Mouse (Mus musculus): ENCODE measurements around the gene Klhl25. TPM values are rescaled to one million over a fixed set of nuclear protein-coding genes. Genes with fewer than 3 reads are reported as not detected.
"Not testable (repeated sequence)": the region's sequence is repeated elsewhere in the genome, so short reads cannot be mapped to it uniquely, and the experiment has no call there.

Gene Klhl25
- total and polyA plus RNA-seq, 3 experiments: 11.0 to 14.2 (median 12.9) TPM

- TF ChIP-seq NELFE (IDR thresholded peaks at IDR 0.05; ENCODE audit: low read depth, low read length): no peak
- TF ChIP-seq POLR2AphosphoS2 (IDR thresholded peaks at IDR 0.05; ENCODE audit: low read depth, low read length): no peak
- no peak for TF ChIP-seq ZMIZ1 (IDR thresholded peaks at IDR 0.05; ENCODE audit: low read depth, low read length)
- no peak for TF ChIP-seq ETS1 (conservative IDR thresholded peaks at IDR 0.05; ENCODE audit: low read depth, low read length)
- no peak for TF ChIP-seq ZNF384 (IDR thresholded peaks at IDR 0.05; ENCODE audit: low read depth, low read length)
- no peak for TF ChIP-seq CHD2 (IDR thresholded peaks at IDR 0.05; ENCODE audit: low read length)
- TF ChIP-seq CTCF (conservative IDR thresholded peaks at IDR 0.05 in 1 of 2, IDR thresholded peaks at IDR 0.05 in 1 of 2; ENCODE audit: low read depth in 2 of 2, low read length in 2 of 2): peak in 1 of 2 experiments; percentile 53; a peak in 2 of 4 replicates
- TF ChIP-seq SMC3 (IDR thresholded peaks at IDR 0.05; ENCODE audit: low read depth, low read length): peak; percentile 33
- H3K4me2 ChIP-seq (ENCODE audit: insufficient read depth, low read depth, poor library complexity, severe bottlenecking): no peak overlapping the region
- H3K27ac ChIP-seq (ENCODE audit: insufficient read depth, low read depth): no peak overlapping the region
- H3K4me3 ChIP-seq (replicated peaks in 1 of 3; ENCODE audit: low read depth in 2 of 3, low read length in 2 of 3, poor library complexity in 1 of 3): no peak overlapping the region
- no peak overlapping the region for H3K9ac ChIP-seq (ENCODE audit: insufficient read depth, low read depth)
- H3K36me3 ChIP-seq (replicated peaks in 1 of 2; ENCODE audit: control insufficient read depth in 1 of 2, insufficient read depth in 1 of 2, low read length in 1 of 2): peaks cover 30 to 68% of the 10 kb centered on the region in 2 experiments
- no peaks in the 10 kb centered on the region for H3K79me2 ChIP-seq (replicated peaks; ENCODE audit: control insufficient read depth, extremely low read depth, insufficient read depth, poor library complexity, severe bottlenecking)
- in situ Hi-C loops (cut with MboI; ENCODE audit: low pct_ligation_motif_present, low pct_unique_long_range_greater_than_20kb, low sequenced_read_pairs): loop anchor here (10.0 kb wide), 1 partner anchor 128 kb away; no protein-coding TSS in a partner anchor
- H3K9me3 ChIP-seq (replicated peaks; ENCODE audit: low read length): no peaks in the 10 kb centered on the region
- peak; percentile 10 for DNase-seq (ENCODE audit: extremely low read depth)
- H3K4me1 ChIP-seq (ENCODE audit: control insufficient read depth in 1 of 2, insufficient read depth in 2 of 2): no peaks in the 10 kb centered on the region
- no peaks in the 10 kb centered on the region for H3K27me3 ChIP-seq (replicated peaks)
- dilution Hi-C loops (cut with MboI; ENCODE audit: extremely low pct_ligation_motif_present, extremely low pct_unique_long_range_greater_than_20kb, low sequenced_read_pairs): no loop called here
These were observed 25.1 kb downstream of the Klhl25 start for GRCm38 (mm10) chr7:75873216-75873615.

- H3K27ac ChIP-seq (ENCODE audit: insufficient read depth, low read depth): no peak overlapping the region
- dilution Hi-C loops (cut with MboI; ENCODE audit: extremely low pct_ligation_motif_present, extremely low pct_unique_long_range_greater_than_20kb, low sequenced_read_pairs): no loop called here
- in situ Hi-C loops (cut with MboI; ENCODE audit: low pct_ligation_motif_present, low pct_unique_long_range_greater_than_20kb, low sequenced_read_pairs): loop anchor here (10.0 kb wide), 1 partner anchor 129 kb away; no protein-coding TSS in a partner anchor
- DNase-seq (ENCODE audit: extremely low read depth): no peak
- no peaks in the 10 kb centered on the region for H3K4me1 ChIP-seq (ENCODE audit: control insufficient read depth in 1 of 2, insufficient read depth in 2 of 2)
- no peaks in the 10 kb centered on the region for H3K79me2 ChIP-seq (replicated peaks; ENCODE audit: control insufficient read depth, extremely low read depth, insufficient read depth, poor library complexity, severe bottlenecking)
- H3K9me3 ChIP-seq (replicated peaks; ENCODE audit: low read length): no peaks in the 10 kb centered on the region
- H3K36me3 ChIP-seq (replicated peaks in 1 of 2; ENCODE audit: control insufficient read depth in 1 of 2, insufficient read depth in 1 of 2, low read length in 1 of 2): peaks cover 24 to 62% of the 10 kb centered on the region in 2 experiments
- H3K4me2 ChIP-seq (ENCODE audit: insufficient read depth, low read depth, poor library complexity, severe bottlenecking): no peak overlapping the region
- TF ChIP-seq TCF12 (IDR thresholded peaks at IDR 0.05; ENCODE audit: low read depth, low read length): no peak
- no peak for TF ChIP-seq RCOR1 (conservative IDR thresholded peaks at IDR 0.05; ENCODE audit: low read depth, low read length)
- TF ChIP-seq UBTF (IDR thresholded peaks at IDR 0.05; ENCODE audit: low read depth, low read length): no peak
- TF ChIP-seq ELF1 (IDR thresholded peaks at IDR 0.05; ENCODE audit: low read depth, low read length): no peak
- TF ChIP-seq TBP (conservative IDR thresholded peaks at IDR 0.05; ENCODE audit: low read depth, low read length): no peak
- TF ChIP-seq POLR2A (IDR thresholded peaks at IDR 0.05; ENCODE audit: low read depth, low read length): no peak
- no peak for TF ChIP-seq NELFE (IDR thresholded peaks at IDR 0.05; ENCODE audit: low read depth, low read length)
- no peak for TF ChIP-seq CTCF (conservative IDR thresholded peaks at IDR 0.05 in 1 of 2, IDR thresholded peaks at IDR 0.05 in 1 of 2; ENCODE audit: low read depth in 2 of 2, low read length in 2 of 2)
- no peak for TF ChIP-seq JUN (IDR thresholded peaks at IDR 0.05; ENCODE audit: insufficient read depth, low read depth, low read length)
- TF ChIP-seq BHLHE40 (IDR thresholded peaks at IDR 0.05; ENCODE audit: low read depth, low read length): no peak
- TF ChIP-seq MXI1 (IDR thresholded peaks at IDR 0.05; ENCODE audit: low read depth, low read length): no peak
- no peak for TF ChIP-seq MEF2A (IDR thresholded peaks at IDR 0.05; ENCODE audit: borderline replicate concordance, low read depth, low read length)
- TF ChIP-seq CHD2 (IDR thresholded peaks at IDR 0.05; ENCODE audit: low read length): no peak
- TF ChIP-seq E2F4 (IDR thresholded peaks at IDR 0.05; ENCODE audit: insufficient replicate concordance, low read depth, low read length): no peak
- no peak for TF ChIP-seq GABPA (IDR thresholded peaks at IDR 0.05; ENCODE audit: insufficient replicate concordance, low read depth, low read length)
- TF ChIP-seq ZNF384 (IDR thresholded peaks at IDR 0.05; ENCODE audit: low read depth, low read length): no peak
- no peak for TF ChIP-seq MAX (IDR thresholded peaks at IDR 0.05; ENCODE audit: low read length)
- no peaks in the 10 kb centered on the region for H3K27me3 ChIP-seq (replicated peaks)
- H3K4me3 ChIP-seq (replicated peaks in 1 of 3; ENCODE audit: low read depth in 2 of 3, low read length in 2 of 3, poor library complexity in 1 of 3): no peak overlapping the region
- no peak overlapping the region for H3K9ac ChIP-seq (ENCODE audit: insufficient read depth, low read depth)
These were observed 25.6 kb downstream of the Klhl25 start for GRCm38 (mm10) chr7:75873746-75874145.

GRCm38 (mm10) chr7:75879436-75879835 lies 31.3 kb downstream of the Klhl25 start:
- H3K27me3 ChIP-seq (replicated peaks); DNase-seq (ENCODE audit: extremely low read depth); dilution Hi-C loops (cut with MboI; ENCODE audit: extremely low pct_ligation_motif_present, extremely low pct_unique_long_range_greater_than_20kb, low sequenced_read_pairs); H3K27ac ChIP-seq (ENCODE audit: insufficient read depth, low read depth); H3K4me1 ChIP-seq (ENCODE audit: control insufficient read depth in 1 of 2, insufficient read depth in 2 of 2); H3K36me3 ChIP-seq (replicated peaks in 1 of 2; ENCODE audit: control insufficient read depth in 1 of 2, insufficient read depth in 1 of 2, low read length in 1 of 2); H3K4me3 ChIP-seq (replicated peaks in 1 of 3; ENCODE audit: low read depth in 2 of 3, low read length in 2 of 3, poor library complexity in 1 of 3); H3K9me3 ChIP-seq (replicated peaks; ENCODE audit: low read length); H3K79me2 ChIP-seq (replicated peaks; ENCODE audit: control insufficient read depth, extremely low read depth, insufficient read depth, poor library complexity, severe bottlenecking); H3K4me2 ChIP-seq (ENCODE audit: insufficient read depth, low read depth, poor library complexity, severe bottlenecking); H3K9ac ChIP-seq (ENCODE audit: insufficient read depth, low read depth): not testable (repeated sequence)
- in situ Hi-C loops (cut with MboI; ENCODE audit: low pct_ligation_motif_present, low pct_unique_long_range_greater_than_20kb, low sequenced_read_pairs): loop anchor here (5.0 to 10.0 kb wide), 2 partner anchors 52 to 135 kb away; no protein-coding TSS in a partner anchor

Measured in CH12.LX (cell line).